Mouse (Mus musculus) natural killer cell, adult 2 months (primary cell): ENCODE measurements around the gene Fbxl13.

Experiments used
- DNase-seq, 2 experiments: peaks; one replicate each; pipeline ENCODE4 v3.0.0; 2022; ENCODE audit warnings: low spot score in 2 of 2

Gene Fbxl13

GRCm38 (mm10) chr5:21645439-21646132 lies at the start of gene Fbxl13, which contains the start of gene Armc10:
Fbxl13 (minus strand) TSS chr5:21645634.
Armc10 (plus strand) TSS chr5:21645813.
- peak; percentile 82 to 87 for DNase-seq

GRCm38 (mm10) chr5:21694854-21695490 lies 49.5 kb upstream of the Fbxl13 start:
- DNase-seq: no peak

GRCm38 (mm10) chr5:21693372-21693870 lies 48.0 kb upstream of the Fbxl13 start:
- DNase-seq: no peak

- no peak for DNase-seq
These were observed 46.8 kb upstream of the Fbxl13 start for GRCm38 (mm10) chr5:21692230-21692629.

- no peak for DNase-seq
These were observed 41.6 kb upstream of the Fbxl13 start for GRCm38 (mm10) chr5:21687042-21687441.

GRCm38 (mm10) chr5:21685001-21685400 lies 39.6 kb upstream of the Fbxl13 start:
- DNase-seq: no peak

- no peak for DNase-seq
These were observed 38.4 kb upstream of the Fbxl13 start for GRCm38 (mm10) chr5:21683811-21684210.

GRCm38 (mm10) chr5:21680940-21681339 lies 35.5 kb upstream of the Fbxl13 start:
- no peak for DNase-seq

GRCm38 (mm10) chr5:21680029-21680428 lies 34.6 kb upstream of the Fbxl13 start:
- DNase-seq: no peak

- DNase-seq: no peak
These were observed 32.9 kb upstream of the Fbxl13 start for GRCm38 (mm10) chr5:21678363-21678762.

- DNase-seq: no peak
These were observed 32.5 kb upstream of the Fbxl13 start for GRCm38 (mm10) chr5:21677939-21678338.

- no peak for DNase-seq
These were observed 30.1 kb upstream of the Fbxl13 start for GRCm38 (mm10) chr5:21675494-21675893.

GRCm38 (mm10) chr5:21675019-21675418 lies 29.6 kb upstream of the Fbxl13 start:
- DNase-seq: no peak

- no peak for DNase-seq
These were observed 28.3 kb upstream of the Fbxl13 start for GRCm38 (mm10) chr5:21673742-21674141.

- peak in 1 of 2 experiments; percentile 3 for DNase-seq
These were observed 27.6 kb upstream of the Fbxl13 start for GRCm38 (mm10) chr5:21672812-21673635.

GRCm38 (mm10) chr5:21669307-21669706 lies 23.9 kb upstream of the Fbxl13 start:
- DNase-seq: no peak

GRCm38 (mm10) chr5:21667191-21668137 lies 22.0 kb upstream of the Fbxl13 start:
- no peak for DNase-seq

- DNase-seq: no peak
These were observed 17.6 kb upstream of the Fbxl13 start for GRCm38 (mm10) chr5:21663081-21663480.

- DNase-seq: no peak
These were observed 15.4 kb upstream of the Fbxl13 start for GRCm38 (mm10) chr5:21660850-21661249.

GRCm38 (mm10) chr5:21658623-21659395 lies 13.4 kb upstream of the Fbxl13 start:
- peak; percentile 36 to 51 for DNase-seq
